Mouse (Mus musculus) heart, embryonic 12.5 days (tissue): ENCODE data around the gene Fbxo46. TPM values are rescaled to one million over a fixed set of nuclear protein-coding genes. Genes with fewer than 3 reads are reported as not detected.

ENCODE experiments used
- ATAC-seq: fragments of 200-750 bp; cut with Nextera tagmentation; 2 replicates; pipeline ENCODE4 v1.8.0; 2017; ENCODE audit warnings: moderate TSS enrichment, moderate library complexity; ENCODE audit not compliant: insufficient number of reproducible peaks, low FRiP score
- H3K27ac ChIP-seq: fragments of 300-500 bp; sonication (generic); 2 replicates; pipeline ENCODE4 v1.5.1; 2016; ENCODE audit warnings: mild to moderate bottlenecking, moderate library complexity; ENCODE audit not compliant: poor library complexity, severe bottlenecking
- H3K27me3 ChIP-seq: fragments of 300-500 bp; sonication (generic); replicated peaks from 2 replicates; pipeline ENCODE4 v1.6.1; 2016; ENCODE audit warnings: mild to moderate bottlenecking, moderate library complexity
- H3K36me3 ChIP-seq: fragments of 300-500 bp; sonication (generic); 2 replicates; pipeline ENCODE4 v1.6.1; 2016; ENCODE audit warnings: mild to moderate bottlenecking, moderate library complexity
- H3K4me1 ChIP-seq: fragments of 300-500 bp; sonication (generic); replicated peaks from 2 replicates; pipeline ENCODE4 v1.6.1; 2016; ENCODE audit warnings: mild to moderate bottlenecking
- H3K4me2 ChIP-seq: fragments of 300-500 bp; sonication (generic); 2 replicates; pipeline ENCODE4 v1.6.1; 2016; ENCODE audit warnings: mild to moderate bottlenecking, moderate library complexity
- H3K4me3 ChIP-seq: fragments of 300-500 bp; sonication (generic); 2 replicates; pipeline ENCODE4 v1.5.1; 2016; ENCODE audit warnings: mild to moderate bottlenecking
- H3K9ac ChIP-seq: fragments of 300-500 bp; sonication (generic); 2 replicates; pipeline ENCODE4 v1.6.1; 2016; ENCODE audit warnings: mild to moderate bottlenecking, moderate library complexity
- H3K9me3 ChIP-seq: fragments of 300-500 bp; sonication (generic); replicated peaks from 2 replicates; pipeline ENCODE4 v1.6.1; 2016; ENCODE audit warnings: mild to moderate bottlenecking, moderate library complexity
- WGBS: fragments of 180-500 bp; shearing (Covaris S2); methylation state at CpG from one replicate; pipeline ENCODE4 v1.1.7; 2016; 5-methylcytosine and 5-hydroxymethylcytosine counted together
- polyA plus RNA-seq: library from polyadenylated mRNA; unstranded; fragments of >200 nt; fragmentation: Nextera tagmentation; extraction: Ambion mirVana; gene quantifications from 2 replicates; pipeline ENCODE4 v1.2.1, GENCODE M21; 2016

Gene Fbxo46
- polyA plus RNA-seq, 1 experiment from 2014 or later = 10.2 TPM

GRCm38 (mm10) chr7:19093174-19093521, 26.5 kb upstream of the Fbxo46 start:
- peak overlapping the region; percentile 72 for H3K9ac ChIP-seq
- peak; percentile 68 for ATAC-seq
- peaks cover 47% of the 10 kb centered on the region for H3K4me1 ChIP-seq
- no peaks in the 10 kb centered on the region for H3K9me3 ChIP-seq
- H3K4me2 ChIP-seq = peak overlapping the region; percentile 88
- peak overlapping the region; percentile 94 for H3K27ac ChIP-seq
- 0% methylated on average over 12 of the region's 15 CpGs for WGBS
- peaks cover 52% of the 10 kb centered on the region for H3K36me3 ChIP-seq
- H3K27me3 ChIP-seq = no peaks in the 10 kb centered on the region; the same call in 1 of the 2 replicates
- H3K4me3 ChIP-seq = peak overlapping the region; percentile 79

GRCm38 (mm10) chr7:19093537-19094385, 25.9 kb upstream of the Fbxo46 start:
- Histone ChIP-seq H3K27ac (peak overlapping the region; percentile 99), H3K4me2 (peak overlapping the region; percentile 88), H3K36me3 (peaks cover 46% of the 10 kb centered on the region), H3K27me3 (no peaks in the 10 kb centered on the region; the same call in 1 of the 2 replicates), H3K9ac (peak overlapping the region; percentile 97), H3K4me1 (peaks cover 47% of the 10 kb centered on the region), H3K9me3 (no peaks in the 10 kb centered on the region), H3K4me3 (peak overlapping the region; percentile 79)
- ATAC-seq = peak; percentile 83
- WGBS = under 1% methylated on average over 44 of the region's 45 CpGs

GRCm38 (mm10) chr7:19094471-19094825, 25.2 kb upstream of the Fbxo46 start, which contains the start of gene Six5:
TSS of gene Six5 (plus strand) at chr7:19094594.
- peak within 1 kb of the TSS; percentile 88 for H3K4me2 ChIP-seq
- WGBS = 0% methylated on average over 33 of the region's 36 CpGs
- H3K9ac ChIP-seq = peak within 1 kb of the TSS; percentile 97
- peaks cover 42% of the 10 kb centered on the region for H3K36me3 ChIP-seq
- peaks cover 47% of the 10 kb centered on the region for H3K4me1 ChIP-seq
- no peak; the same call in 1 of the 2 replicates for ATAC-seq
- H3K9me3 ChIP-seq = no peaks in the 10 kb centered on the region
- peak within 1 kb of the TSS; percentile 99 for H3K27ac ChIP-seq
- H3K27me3 ChIP-seq = no peaks in the 10 kb centered on the region; the same call in 1 of the 2 replicates
- peak within 1 kb of the TSS; percentile 79 for H3K4me3 ChIP-seq

GRCm38 (mm10) chr7:19094826-19095750, 24.6 kb upstream of the Fbxo46 start:
- peak overlapping the region; percentile 99 for H3K27ac ChIP-seq
- peaks cover 47% of the 10 kb centered on the region for H3K4me1 ChIP-seq
- H3K9me3 ChIP-seq = no peaks in the 10 kb centered on the region
- H3K27me3 ChIP-seq = no peaks in the 10 kb centered on the region; the same call in 1 of the 2 replicates
- peak overlapping the region; percentile 88 for H3K4me2 ChIP-seq
- peak overlapping the region; percentile 79 for H3K4me3 ChIP-seq
- ATAC-seq = no peak
- peaks cover 36% of the 10 kb centered on the region for H3K36me3 ChIP-seq
- WGBS = under 1% methylated on average over 80 of the region's 87 CpGs
- peak overlapping the region; percentile 97 for H3K9ac ChIP-seq

- Histone ChIP-seq H3K4me2 (peak overlapping the region; percentile 88), H3K27me3 (no peaks in the 10 kb centered on the region; the same call in 1 of the 2 replicates), H3K9me3 (no peaks in the 10 kb centered on the region), H3K4me1 (peaks cover 47% of the 10 kb centered on the region), H3K4me3 (peak overlapping the region; percentile 79), H3K27ac (peak overlapping the region; percentile 99), H3K9ac (peak overlapping the region; percentile 97), H3K36me3 (peaks cover 29% of the 10 kb centered on the region)
- ATAC-seq = peak; percentile 15; the same call in 1 of the 2 replicates
- under 1% methylated on average over 19 of the region's 19 CpGs for WGBS
These were observed 23.9 kb upstream of the Fbxo46 start for GRCm38 (mm10) chr7:19095751-19096110.

- Histone ChIP-seq H3K4me2 (peak overlapping the region; percentile 88), H3K4me1 (peaks cover 44% of the 10 kb centered on the region), H3K9ac (peak overlapping the region; percentile 97), H3K27me3 (no peaks in the 10 kb centered on the region; the same call in 1 of the 2 replicates), H3K4me3 (peak overlapping the region; percentile 79), H3K36me3 (peaks cover 22% of the 10 kb centered on the region), H3K9me3 (no peaks in the 10 kb centered on the region), H3K27ac (peak overlapping the region; percentile 99)
- 49% methylated on average over 5 of the region's 5 CpGs for WGBS
- no peak for ATAC-seq
These were observed 23.2 kb upstream of the Fbxo46 start for GRCm38 (mm10) chr7:19096421-19096976.

GRCm38 (mm10) chr7:19097217-19097616, 22.4 kb upstream of the Fbxo46 start:
- Histone ChIP-seq H3K4me3 (no peak overlapping the region), H3K4me1 (peaks cover 37% of the 10 kb centered on the region), H3K4me2 (peak overlapping the region; percentile 88), H3K27ac (no peak overlapping the region), H3K9me3 (no peaks in the 10 kb centered on the region), H3K27me3 (no peaks in the 10 kb centered on the region), H3K36me3 (peaks cover 15% of the 10 kb centered on the region), H3K9ac (peak overlapping the region; percentile 97)
- ATAC-seq = no peak
- 40% methylated on average over 2 of the region's 2 CpGs for WGBS

GRCm38 (mm10) chr7:19097863-19098262, 21.8 kb upstream of the Fbxo46 start:
- no peak for ATAC-seq
- H3K27me3 ChIP-seq = no peaks in the 10 kb centered on the region
- H3K9ac ChIP-seq = no peak overlapping the region; the same call in 1 of the 2 replicates
- peaks cover 30% of the 10 kb centered on the region for H3K4me1 ChIP-seq
- H3K4me3 ChIP-seq = no peak overlapping the region
- H3K36me3 ChIP-seq = peaks cover 15% of the 10 kb centered on the region
- no peak overlapping the region for H3K4me2 ChIP-seq
- peaks cover 4% of the 10 kb centered on the region for H3K9me3 ChIP-seq
- no peak overlapping the region for H3K27ac ChIP-seq

GRCm38 (mm10) chr7:19098811-19099210, 20.8 kb upstream of the Fbxo46 start:
- Histone ChIP-seq H3K4me3 (no peak overlapping the region), H3K27ac (no peak overlapping the region), H3K27me3 (no peaks in the 10 kb centered on the region), H3K4me2 (no peak overlapping the region), H3K4me1 (peaks cover 23% of the 10 kb centered on the region), H3K9ac (no peak overlapping the region), H3K36me3 (peaks cover 15% of the 10 kb centered on the region), H3K9me3 (peaks cover 11% of the 10 kb centered on the region)
- WGBS = 68% methylated on average over 7 of the region's 7 CpGs
- no peak for ATAC-seq

GRCm38 (mm10) chr7:19100290-19100689, 19.4 kb upstream of the Fbxo46 start:
- 62% methylated on average over 1 of the region's 1 CpGs for WGBS
- no peak overlapping the region for H3K4me2 ChIP-seq

More at GRCm38 (mm10) chr7:19100290-19100689, 19.4 kb upstream of the Fbxo46 start:
- H3K9ac ChIP-seq = no peak overlapping the region
- ATAC-seq = no peak
- peaks cover 11% of the 10 kb centered on the region for H3K9me3 ChIP-seq
- H3K4me1 ChIP-seq = peaks cover 23% of the 10 kb centered on the region
- no peak overlapping the region for H3K27ac ChIP-seq
- H3K36me3 ChIP-seq = peaks cover 15% of the 10 kb centered on the region
- no peaks in the 10 kb centered on the region for H3K27me3 ChIP-seq
- no peak overlapping the region for H3K4me3 ChIP-seq
